Mouse (Mus musculus): ENCODE data around the gene Uvrag. TPM values are rescaled to one million over a fixed set of nuclear protein-coding genes. Genes with fewer than 3 reads are reported as not detected.
A peak's percentile ranks its signal among the peaks of the same experiment; 100 is the strongest.

Gene Uvrag
- polyA plus RNA-seq, 1 experiment from 2014 or later: 16.7 TPM

GRCm38 (mm10) chr7:99106714-99107270 is 34.1 kb downstream of the Uvrag start:
- H3K9me3 ChIP-seq: no peaks in the 10 kb centered on the region
- H3K4me1 ChIP-seq: peaks cover 10% of the 10 kb centered on the region; the same call in 1 of the 2 replicates
- no peak for ATAC-seq (ENCODE audit: insufficient number of reproducible peaks, low FRiP score, low TSS enrichment, low read depth)
- H3K4me3 ChIP-seq: no peak overlapping the region
- no peak overlapping the region for H3K27ac ChIP-seq
- 41% methylated on average over 4 of the region's 4 CpGs for WGBS
- H3K36me3 ChIP-seq: 0 out of 2 replicates have a peak, but pooled peaks cover 2% of the 10 kb centered on the region
- no peak overlapping the region for H3K4me2 ChIP-seq
- H3K9ac ChIP-seq: no peak overlapping the region
- no peaks in the 10 kb centered on the region for H3K27me3 ChIP-seq

GRCm38 (mm10) chr7:99101767-99102593 is 39.0 kb downstream of the Uvrag start:
- H3K36me3 ChIP-seq: peaks cover 7% of the 10 kb centered on the region
- H3K9ac ChIP-seq: no peak overlapping the region
- H3K4me2 ChIP-seq: no peak overlapping the region
- no peaks in the 10 kb centered on the region for H3K9me3 ChIP-seq
- H3K27me3 ChIP-seq: no peaks in the 10 kb centered on the region
- H3K27ac ChIP-seq: peak overlapping the region; percentile 44; the same call in 1 of the 2 replicates
- H3K4me3 ChIP-seq: no peak overlapping the region
- WGBS: 43% methylated on average over 11 of the region's 11 CpGs
- no peak for ATAC-seq (ENCODE audit: insufficient number of reproducible peaks, low FRiP score, low TSS enrichment, low read depth)
- peaks cover 16% of the 10 kb centered on the region; the same call in 1 of the 2 replicates for H3K4me1 ChIP-seq

DNA sequence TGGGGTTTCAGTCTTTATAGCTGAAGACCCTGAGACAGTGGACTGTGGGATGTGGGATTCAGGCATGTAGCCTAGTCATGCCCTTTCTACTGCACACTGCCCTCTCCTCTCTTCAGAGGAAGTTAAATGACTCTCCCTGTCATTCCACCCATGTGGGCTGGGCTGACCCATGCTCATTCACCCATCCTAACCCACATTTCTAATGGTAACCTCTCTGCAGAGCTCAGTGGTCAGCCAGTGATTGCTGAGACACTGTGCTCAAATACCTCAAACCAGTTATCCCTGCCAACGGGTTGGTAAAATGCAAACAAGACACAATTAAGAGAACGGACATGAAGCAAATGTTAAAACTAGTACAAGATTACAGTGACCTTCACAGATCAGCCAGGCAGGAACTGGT is 39.9 kb downstream of the Uvrag start:
- no peak overlapping the region for H3K9ac ChIP-seq
- H3K4me3 ChIP-seq: no peak overlapping the region
- no peaks in the 10 kb centered on the region for H3K9me3 ChIP-seq
- H3K36me3 ChIP-seq: peaks cover 14% of the 10 kb centered on the region
- H3K27ac ChIP-seq: no peak overlapping the region
- H3K27me3 ChIP-seq: no peaks in the 10 kb centered on the region
- ATAC-seq (ENCODE audit: insufficient number of reproducible peaks, low FRiP score, low TSS enrichment, low read depth): no peak
- H3K4me2 ChIP-seq: no peak overlapping the region
- peaks cover 16% of the 10 kb centered on the region; the same call in 1 of the 2 replicates for H3K4me1 ChIP-seq
- WGBS: 47% methylated on average over 2 of the region's 2 CpGs

DNA sequence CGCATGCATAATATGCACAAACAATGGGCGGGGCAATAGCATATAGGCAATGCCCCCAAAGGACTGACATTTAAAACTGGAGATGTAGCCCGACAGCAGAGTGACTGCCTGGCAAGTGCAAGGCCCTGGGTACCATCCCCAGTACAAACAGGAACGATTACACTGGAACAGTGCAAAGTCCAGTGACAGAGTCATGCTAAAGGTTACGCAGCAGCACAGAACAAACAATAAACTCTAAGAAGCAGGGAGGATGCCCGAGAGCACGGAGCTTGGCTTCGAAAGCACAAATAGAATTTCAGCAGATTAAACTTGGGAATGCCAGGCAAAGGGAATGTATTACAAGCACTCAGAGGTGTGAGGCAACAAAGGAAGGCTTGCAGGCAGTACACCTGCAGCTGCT is 40.4 kb downstream of the Uvrag start:
- H3K4me3 ChIP-seq: no peak overlapping the region
- H3K27ac ChIP-seq: no peak overlapping the region
- no peak overlapping the region for H3K9ac ChIP-seq
- peaks cover 16% of the 10 kb centered on the region; the same call in 1 of the 2 replicates for H3K4me1 ChIP-seq
- peaks cover 14% of the 10 kb centered on the region for H3K36me3 ChIP-seq
- ATAC-seq (ENCODE audit: insufficient number of reproducible peaks, low FRiP score, low TSS enrichment, low read depth): no peak
- H3K4me2 ChIP-seq: no peak overlapping the region
- H3K27me3 ChIP-seq: no peaks in the 10 kb centered on the region
- WGBS: 82% methylated on average over 8 of the region's 8 CpGs
- H3K9me3 ChIP-seq: no peaks in the 10 kb centered on the region

GRCm38 (mm10) chr7:99100087-99100486 is 40.9 kb downstream of the Uvrag start:
- ATAC-seq (ENCODE audit: insufficient number of reproducible peaks, low FRiP score, low TSS enrichment, low read depth): 0 out of 2 replicates have a peak, but pooled peaks have one; percentile 17

GRCm38 (mm10) chr7:99097781-99098180 is 43.2 kb downstream of the Uvrag start:
- no peak overlapping the region for H3K9ac ChIP-seq
- no peak for ATAC-seq (ENCODE audit: insufficient number of reproducible peaks, low FRiP score, low TSS enrichment, low read depth)
- H3K4me2 ChIP-seq: no peak overlapping the region
- 84% methylated on average over 7 of the region's 7 CpGs for WGBS
- H3K4me3 ChIP-seq: no peak overlapping the region
- H3K9me3 ChIP-seq: no peaks in the 10 kb centered on the region
- no peak overlapping the region for H3K27ac ChIP-seq
- peaks cover 14% of the 10 kb centered on the region for H3K36me3 ChIP-seq
- H3K4me1 ChIP-seq: peaks cover 16% of the 10 kb centered on the region; the same call in 1 of the 2 replicates
- no peaks in the 10 kb centered on the region for H3K27me3 ChIP-seq

More at GRCm38 (mm10) chr7:99100087-99100486, 40.9 kb downstream of the Uvrag start:
- Histone ChIP-seq H3K9me3 (no peaks in the 10 kb centered on the region), H3K27ac (no peak overlapping the region), H3K9ac (no peak overlapping the region), H3K4me3 (no peak overlapping the region), H3K4me2 (no peak overlapping the region), H3K4me1 (peaks cover 16% of the 10 kb centered on the region; the same call in 1 of the 2 replicates), H3K27me3 (no peaks in the 10 kb centered on the region), H3K36me3 (peaks cover 14% of the 10 kb centered on the region)
- WGBS: 68% methylated on average over 9 of the region's 9 CpGs

DNA sequence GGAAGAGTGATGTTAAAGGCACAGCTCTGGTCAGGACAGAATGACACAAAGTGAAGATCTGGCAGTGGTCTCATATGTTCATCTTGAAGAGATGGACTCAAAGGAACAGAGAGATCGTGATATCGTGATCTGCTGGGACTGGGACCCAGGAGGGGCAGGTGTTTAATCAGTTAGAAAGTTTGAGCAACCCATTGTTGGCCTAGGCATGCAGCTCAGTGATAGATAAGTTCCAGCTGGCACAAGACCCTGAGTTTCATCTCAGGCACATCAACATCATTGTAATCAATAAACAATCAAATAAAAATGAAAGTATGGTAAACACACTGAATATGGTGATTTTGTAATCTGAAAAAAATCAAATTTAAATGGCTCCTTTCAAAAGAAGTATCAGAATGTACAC is 43.8 kb downstream of the Uvrag start:
- Histone ChIP-seq H3K27me3 (no peaks in the 10 kb centered on the region), H3K4me2 (no peak overlapping the region), H3K9ac (no peak overlapping the region), H3K4me3 (no peak overlapping the region), H3K9me3 (no peaks in the 10 kb centered on the region), H3K36me3 (peaks cover 14% of the 10 kb centered on the region), H3K27ac (no peak overlapping the region), H3K4me1 (peaks cover 9% of the 10 kb centered on the region; the same call in 1 of the 2 replicates)
- no peak for ATAC-seq (ENCODE audit: insufficient number of reproducible peaks, low FRiP score, low TSS enrichment, low read depth)
- WGBS: 90% methylated on average over 2 of the region's 2 CpGs

DNA sequence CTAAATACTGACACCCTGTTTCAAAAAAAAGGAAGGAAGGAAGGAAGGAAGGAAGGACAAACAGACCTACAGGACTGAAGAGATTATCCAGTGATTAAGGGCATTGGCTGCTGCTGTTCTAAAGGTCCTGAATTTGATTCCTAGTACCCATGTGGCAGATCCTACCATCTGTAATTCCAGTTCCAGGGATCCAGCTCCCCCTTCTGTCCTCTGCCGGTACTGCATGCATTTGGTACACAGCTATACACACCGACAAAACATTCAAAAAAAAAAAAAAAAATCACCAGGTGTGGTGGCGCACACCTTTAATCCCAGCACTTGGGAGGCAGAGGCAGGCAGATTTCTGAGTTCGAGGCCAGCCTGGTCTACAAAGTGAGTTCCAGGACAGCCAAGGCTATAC is 45.8 kb downstream of the Uvrag start:
- H3K27me3 ChIP-seq: no peaks in the 10 kb centered on the region
- no peak for ATAC-seq (ENCODE audit: insufficient number of reproducible peaks, low FRiP score, low TSS enrichment, low read depth)
- H3K4me2 ChIP-seq: no peak overlapping the region
- peaks cover 14% of the 10 kb centered on the region for H3K36me3 ChIP-seq
- no peaks in the 10 kb centered on the region for H3K4me1 ChIP-seq
- H3K9me3 ChIP-seq: no peaks in the 10 kb centered on the region
- H3K9ac ChIP-seq: no peak overlapping the region
- no peak overlapping the region for H3K27ac ChIP-seq
- H3K4me3 ChIP-seq: no peak overlapping the region
- WGBS: 68% methylated on average over 4 of the region's 4 CpGs

- H3K9ac ChIP-seq: no peak overlapping the region
- H3K4me3 ChIP-seq: no peak overlapping the region
- no peaks in the 10 kb centered on the region for H3K27me3 ChIP-seq
- no peaks in the 10 kb centered on the region for H3K9me3 ChIP-seq
- peaks cover 14% of the 10 kb centered on the region for H3K36me3 ChIP-seq
- 90% methylated on average over 3 of the region's 3 CpGs for WGBS
- no peaks in the 10 kb centered on the region for H3K4me1 ChIP-seq
- no peak overlapping the region for H3K27ac ChIP-seq
- H3K4me2 ChIP-seq: no peak overlapping the region
- ATAC-seq (ENCODE audit: insufficient number of reproducible peaks, low FRiP score, low TSS enrichment, low read depth): no peak
These were observed 46.6 kb downstream of the Uvrag start for GRCm38 (mm10) chr7:99094336-99094735.

- 80% methylated on average over 17 of the region's 17 CpGs for WGBS
- H3K9me3 ChIP-seq: no peaks in the 10 kb centered on the region
These were observed 48.9 kb downstream of the Uvrag start for GRCm38 (mm10) chr7:99091915-99092645.

DNA sequence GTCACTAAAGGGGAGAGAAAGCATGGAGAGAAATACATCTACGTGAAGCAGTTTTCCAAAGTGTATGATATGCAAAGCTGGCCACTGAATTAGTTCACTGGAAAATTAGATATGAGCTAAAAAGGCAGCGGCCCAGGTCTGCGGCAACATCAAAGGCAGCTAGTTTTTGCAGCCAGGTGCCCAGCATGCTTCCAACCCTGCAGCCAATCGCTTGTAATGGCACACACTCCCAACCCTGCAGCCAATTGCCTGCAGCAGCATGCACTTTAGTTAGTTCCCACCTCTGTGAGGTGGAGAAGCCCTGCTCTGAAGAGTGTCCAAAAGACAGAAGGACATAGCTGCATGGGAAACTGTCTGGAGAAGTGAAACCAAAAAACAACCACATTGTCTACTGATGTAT is 51.2 kb downstream of the Uvrag start:
- Histone ChIP-seq H3K36me3 (peaks cover 14% of the 10 kb centered on the region), H3K9me3 (no peaks in the 10 kb centered on the region), H3K9ac (no peak overlapping the region), H3K27me3 (no peaks in the 10 kb centered on the region), H3K4me1 (no peaks in the 10 kb centered on the region), H3K4me2 (no peak overlapping the region), H3K4me3 (no peak overlapping the region), H3K27ac (no peak overlapping the region)
- 53% methylated on average over 4 of the region's 4 CpGs for WGBS
- ATAC-seq (ENCODE audit: insufficient number of reproducible peaks, low FRiP score, low TSS enrichment, low read depth): no peak

More at GRCm38 (mm10) chr7:99091915-99092645, 48.9 kb downstream of the Uvrag start:
- ATAC-seq (ENCODE audit: insufficient number of reproducible peaks, low FRiP score, low TSS enrichment, low read depth): no peak
- H3K4me2 ChIP-seq: no peak overlapping the region
- H3K36me3 ChIP-seq: peaks cover 14% of the 10 kb centered on the region
- H3K27me3 ChIP-seq: no peaks in the 10 kb centered on the region
- H3K9ac ChIP-seq: no peak overlapping the region
- H3K4me1 ChIP-seq: no peaks in the 10 kb centered on the region
- H3K27ac ChIP-seq: no peak overlapping the region
- H3K4me3 ChIP-seq: no peak overlapping the region

All from limb, embryonic 15.5 days (tissue).